Mouse (Mus musculus): Measurements from ENCODE around the gene Tmem119. TPM values are rescaled to one million over a fixed set of nuclear protein-coding genes. Genes with fewer than 3 reads are reported as not detected.

The Tmem119 gene
- total and polyA plus RNA-seq, 3 experiments = 0.13 TPM; not detected in 2

DNA sequence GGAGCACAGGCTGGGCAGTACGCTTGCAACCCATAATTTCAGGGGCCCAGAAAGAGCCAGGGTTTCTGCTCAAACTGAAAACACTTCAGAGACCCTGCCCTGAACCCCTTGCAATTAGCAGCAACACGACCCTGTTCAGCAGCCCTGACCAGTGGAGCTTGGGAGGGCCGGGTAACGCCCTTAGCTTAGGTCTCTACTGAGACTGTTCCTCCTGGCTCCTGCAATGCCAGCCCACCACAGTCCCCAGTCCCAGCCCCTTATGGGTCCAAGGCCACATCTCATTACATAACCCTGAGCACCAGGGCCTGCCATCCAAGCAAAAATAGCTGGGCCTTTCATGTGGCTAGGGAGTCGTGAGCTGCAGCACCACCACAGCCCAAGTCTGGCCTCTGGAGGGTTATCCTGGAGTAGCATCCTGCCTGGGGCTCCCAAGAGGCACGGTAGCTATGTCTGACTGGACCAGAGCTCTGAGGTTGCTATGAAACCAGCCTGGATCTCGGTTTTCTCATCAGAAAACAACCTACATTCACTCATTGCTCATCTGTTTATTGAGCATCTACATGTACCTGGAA is 4.2 kb upstream of the Tmem119 start:
- H3K9ac ChIP-seq (ENCODE audit: control insufficient read depth, low read depth, low read length, poor library complexity, severe bottlenecking) = no peak overlapping the region
- TF ChIP-seq USF1 (IDR thresholded peaks at IDR 0.05; ENCODE audit: low read depth, low read length) (no peak), TBP (IDR thresholded peaks at IDR 0.05; ENCODE audit: low read depth, low read length) (no peak), CHD1 (IDR thresholded peaks at IDR 0.05; ENCODE audit: low read depth, low read length) (no peak), ZC3H11A (IDR thresholded peaks at IDR 0.05; ENCODE audit: low read depth, low read length) (no peak), POLR2AphosphoS5 (IDR thresholded peaks at IDR 0.05; ENCODE audit: borderline replicate concordance, low read depth, low read length) (no peak)
- H3K4me3 ChIP-seq (ENCODE audit: control insufficient read depth in 1 of 2, insufficient read depth in 1 of 2, low read depth in 2 of 2, low read length in 2 of 2) = no peak overlapping the region
- no peaks in the 10 kb centered on the region for H3K79me2 ChIP-seq (ENCODE audit: control insufficient read depth, insufficient read depth, low read length, poor library complexity)
- H3K27ac ChIP-seq (ENCODE audit: control insufficient read depth, low read depth, low read length) = no peak overlapping the region
- no peaks in the 10 kb centered on the region for H3K9me3 ChIP-seq (replicated peaks; ENCODE audit: insufficient read depth, low read length)
- no peaks in the 10 kb centered on the region; a peak in 1 of 4 replicates for H3K27me3 ChIP-seq (ENCODE audit: control insufficient read depth in 1 of 2, insufficient read depth in 2 of 2, low read length in 2 of 2)
- H3K36me3 ChIP-seq (ENCODE audit: control insufficient read depth in 1 of 2, insufficient read depth in 2 of 2, low read length in 2 of 2) = no peaks in the 10 kb centered on the region
- H3K4me1 ChIP-seq (ENCODE audit: control insufficient read depth in 1 of 2, insufficient read depth in 2 of 2, low read length in 2 of 2) = no peaks in the 10 kb centered on the region
- no peak for DNase-seq (ENCODE audit: low read depth, low spot score)

DNA sequence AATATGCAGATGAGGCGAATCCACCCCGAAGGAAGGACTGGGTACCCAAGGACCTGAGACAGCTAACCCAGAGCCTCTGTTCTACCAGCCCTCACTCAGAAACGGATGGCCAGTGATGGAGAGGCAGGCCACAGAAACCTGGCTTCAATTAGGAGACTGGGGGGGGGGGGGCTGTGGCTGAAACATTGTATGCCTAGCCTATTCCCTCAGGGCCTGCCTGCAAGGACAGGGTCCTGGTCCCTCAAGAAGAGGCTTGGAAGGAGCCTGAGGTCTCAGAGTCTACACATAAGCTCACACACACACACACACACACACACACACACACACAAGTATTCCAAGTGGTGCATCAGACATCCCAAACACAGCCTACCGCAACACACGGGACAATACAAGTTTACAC is 625 bp downstream of the Tmem119 start:
- Histone ChIP-seq H3K27me3 (ENCODE audit: control insufficient read depth in 1 of 2, insufficient read depth in 2 of 2, low read length in 2 of 2) (no peaks in the 10 kb centered on the region), H3K9ac (ENCODE audit: control insufficient read depth, low read depth, low read length, poor library complexity, severe bottlenecking) (no peak overlapping the region), H3K36me3 (ENCODE audit: control insufficient read depth in 1 of 2, insufficient read depth in 2 of 2, low read length in 2 of 2) (no peaks in the 10 kb centered on the region), H3K79me2 (ENCODE audit: control insufficient read depth, insufficient read depth, low read length, poor library complexity) (no peaks in the 10 kb centered on the region), H3K4me1 (ENCODE audit: control insufficient read depth in 1 of 2, insufficient read depth in 2 of 2, low read length in 2 of 2) (no peaks in the 10 kb centered on the region), H3K9me3 (replicated peaks; ENCODE audit: insufficient read depth, low read length) (no peaks in the 10 kb centered on the region), H3K4me3 (ENCODE audit: control insufficient read depth in 1 of 2, insufficient read depth in 1 of 2, low read depth in 2 of 2, low read length in 2 of 2) (no peak overlapping the region), H3K27ac (ENCODE audit: control insufficient read depth, low read depth, low read length) (no peak overlapping the region)
- TF ChIP-seq CTCF (IDR thresholded peaks at IDR 0.05 in 2 of 3, conservative IDR thresholded peaks at IDR 0.05 in 1 of 3; ENCODE audit: control insufficient read depth in 1 of 3, insufficient read depth in 1 of 3, low read depth in 2 of 3, low read length in 3 of 3, poor library complexity in 1 of 3, severe bottlenecking in 1 of 3) (no peak), POLR2A (IDR thresholded peaks at IDR 0.05; ENCODE audit: control insufficient read depth in 1 of 2, insufficient read depth in 1 of 2, low read depth in 1 of 2, low read length in 2 of 2, poor library complexity in 1 of 2) (no peak), SIN3A (IDR thresholded peaks at IDR 0.05; ENCODE audit: low read length) (no peak), MEF2A (IDR thresholded peaks at IDR 0.05; ENCODE audit: extremely low read depth, insufficient replicate concordance, low read depth, low read length, poor library complexity, severe bottlenecking) (no peak), RCOR1 (IDR thresholded peaks at IDR 0.05; ENCODE audit: low read depth, low read length) (no peak), CHD2 (IDR thresholded peaks at IDR 0.05; ENCODE audit: low read length) (no peak), ZC3H11A (IDR thresholded peaks at IDR 0.05; ENCODE audit: low read depth, low read length) (no peak), ELF1 (IDR thresholded peaks at IDR 0.05; ENCODE audit: low read depth, low read length) (no peak), MAX (IDR thresholded peaks at IDR 0.05; ENCODE audit: low read length) (no peak), SMC3 (IDR thresholded peaks at IDR 0.05; ENCODE audit: low read depth, low read length) (no peak), ZNF384 (IDR thresholded peaks at IDR 0.05; ENCODE audit: low read depth, low read length) (no peak), KAT2A (conservative IDR thresholded peaks at IDR 0.05; ENCODE audit: low read depth, low read length) (no peak), GATA1 (IDR thresholded peaks at IDR 0.05; ENCODE audit: low read depth, low read length) (no peak), TCF12 (IDR thresholded peaks at IDR 0.05; ENCODE audit: low read depth, low read length) (no peak), RAD21 (IDR thresholded peaks at IDR 0.05; ENCODE audit: low read depth, low read length) (no peak)
- no peak for DNase-seq (ENCODE audit: low read depth, low spot score)

All from MEL (cell line).